Mouse (Mus musculus): ENCODE measurements around the gene Acss2. TPM values are rescaled to one million over a fixed set of nuclear protein-coding genes. Genes with fewer than 3 reads are reported as not detected.
A peak's percentile ranks its signal among the peaks of the same experiment; 100 is the strongest.
"Not testable (repeated sequence)": the region's sequence is repeated elsewhere in the genome, so short reads cannot be mapped to it uniquely, and the experiment has no call there.

The Acss2 gene
- total RNA-seq, 2 experiments from 2014 or later = 48.9 to 56.2 TPM

DNA sequence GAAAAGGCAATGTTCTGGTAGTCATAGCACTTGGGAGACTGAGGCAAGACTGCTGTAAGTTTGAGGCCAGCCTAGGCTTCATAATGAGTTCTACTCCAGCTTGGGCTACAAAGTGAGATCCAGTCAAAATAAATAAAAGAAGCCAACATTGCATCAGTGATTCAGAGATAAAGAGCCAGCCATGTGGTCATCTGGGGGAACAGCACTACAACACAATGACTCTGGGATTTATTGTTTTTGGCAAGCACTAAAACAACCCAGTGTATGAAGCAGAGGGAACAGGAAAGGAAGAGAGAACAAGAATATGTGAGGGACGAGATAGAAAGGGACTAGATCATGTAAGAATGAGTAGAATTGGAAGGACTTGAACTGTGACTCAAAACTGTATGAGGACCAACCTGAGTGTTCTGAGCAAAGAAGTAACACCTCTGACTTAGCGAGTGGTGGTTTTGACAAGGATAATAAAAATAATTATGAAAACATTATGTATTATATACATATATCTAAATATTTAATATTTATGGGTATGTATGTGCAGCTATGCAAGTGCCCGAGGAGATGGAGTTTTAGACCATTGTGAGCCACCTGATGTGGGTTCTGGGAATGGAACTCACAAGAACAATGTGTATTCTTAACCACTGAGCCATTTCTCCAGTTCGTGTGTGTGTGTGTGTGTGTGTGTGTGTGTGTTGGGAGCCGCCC is 20.2 kb downstream of the Acss2 start:
- no peak for DNase-seq (ENCODE audit: low spot score in 2 of 2)

DNA sequence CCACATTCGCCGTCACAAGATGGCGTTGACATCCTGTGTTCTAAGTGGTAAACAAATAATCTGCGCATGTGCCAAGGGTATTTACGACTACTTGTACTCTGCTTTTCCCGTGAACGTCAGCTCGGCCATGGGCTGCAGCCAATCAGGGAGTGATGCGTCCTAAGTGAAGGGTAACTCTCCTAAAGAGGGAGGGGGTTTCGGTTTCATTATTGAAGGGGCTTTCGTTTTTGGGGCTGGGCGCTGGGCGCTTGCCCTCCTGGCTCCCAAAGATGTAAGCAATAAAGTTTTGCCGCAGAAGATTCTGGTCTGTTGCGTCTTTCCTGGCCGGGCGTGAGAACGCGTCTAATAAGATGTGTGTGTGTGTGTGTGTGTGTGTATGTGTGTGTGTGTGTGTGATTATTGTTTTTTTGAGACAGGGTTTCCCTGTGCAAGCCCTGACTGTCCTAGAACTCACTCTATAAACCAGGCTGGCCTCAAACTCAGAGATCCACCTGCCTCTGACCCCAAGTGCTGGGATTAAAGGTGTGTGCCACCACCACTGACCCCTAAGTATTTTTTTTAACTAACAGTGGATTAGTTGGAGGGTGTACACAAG is 20.8 kb downstream of the Acss2 start:
- DNase-seq (ENCODE audit: low spot score in 2 of 2) = not testable (repeated sequence)

DNA sequence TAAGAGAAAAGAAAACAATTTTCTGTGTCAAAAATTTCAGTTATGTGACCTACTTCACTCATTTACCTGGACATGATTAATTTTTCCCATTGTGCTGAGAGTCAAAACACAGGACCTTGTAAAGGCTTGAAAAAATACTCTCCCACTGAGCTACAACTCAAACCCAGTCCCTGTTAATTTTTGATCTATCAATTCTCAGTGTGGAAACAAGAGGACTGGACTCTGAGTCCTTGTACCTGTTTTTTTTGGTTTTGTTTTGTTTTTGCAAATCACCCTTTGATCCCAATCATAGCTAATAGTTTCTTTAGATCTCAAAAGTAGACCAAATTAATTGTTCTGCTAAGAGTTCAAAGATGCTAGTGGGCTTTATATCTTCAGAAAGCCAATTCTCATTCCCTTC is 21.9 kb downstream of the Acss2 start:
- no peak for DNase-seq (ENCODE audit: low spot score in 2 of 2)

DNA sequence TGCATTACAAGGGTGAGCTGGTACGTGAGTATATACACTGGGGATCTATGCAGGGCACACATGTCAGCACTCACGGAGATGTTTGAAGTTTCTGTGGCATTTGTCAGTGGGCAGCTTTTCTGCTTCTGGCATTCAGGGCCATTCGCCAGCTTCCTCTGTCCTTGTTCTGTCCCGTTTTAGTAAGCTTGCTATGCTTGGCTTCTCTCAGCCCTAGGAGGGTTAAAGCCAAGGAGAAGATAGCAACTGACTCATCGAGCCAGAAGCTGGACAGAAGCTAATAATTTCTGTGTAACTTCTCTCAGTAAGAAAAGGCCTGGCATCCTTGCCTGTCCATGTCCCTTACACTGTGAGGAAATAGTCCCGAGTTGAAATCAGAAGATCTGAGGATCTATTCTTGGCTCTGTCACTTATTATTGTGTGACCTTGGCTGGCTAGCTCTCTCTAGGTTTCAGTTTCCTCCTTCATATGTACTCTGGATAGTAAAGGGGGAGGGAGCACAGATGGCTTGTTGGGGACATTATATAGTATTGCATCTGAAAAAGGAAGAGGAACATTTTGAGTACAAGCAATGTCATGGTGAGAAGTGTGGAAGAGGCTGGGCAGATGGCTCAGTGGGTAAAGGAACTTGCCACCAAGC is 23.2 kb downstream of the Acss2 start:
- no peak for DNase-seq (ENCODE audit: low spot score in 2 of 2)

DNA sequence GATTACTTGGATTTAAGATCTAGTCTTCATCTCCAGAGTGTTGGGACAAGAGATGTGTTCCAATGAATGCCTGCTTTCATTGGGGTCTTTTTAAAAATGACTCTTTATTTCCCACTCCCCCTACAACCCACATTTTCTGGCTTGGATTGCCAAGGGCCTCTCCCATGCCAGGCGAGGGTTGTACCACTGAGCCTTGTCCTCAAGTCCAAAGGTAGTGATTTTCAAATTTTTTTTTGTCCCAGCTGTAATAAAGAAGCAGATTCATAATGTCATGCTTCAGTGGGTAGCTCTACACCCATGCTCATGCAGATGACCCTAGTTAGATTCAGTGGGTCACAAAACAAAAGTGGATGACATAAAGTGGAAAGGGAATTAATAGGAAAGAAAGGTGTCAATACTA is 29.2 kb downstream of the Acss2 start:
- no peak for DNase-seq (ENCODE audit: low spot score in 2 of 2)

DNA sequence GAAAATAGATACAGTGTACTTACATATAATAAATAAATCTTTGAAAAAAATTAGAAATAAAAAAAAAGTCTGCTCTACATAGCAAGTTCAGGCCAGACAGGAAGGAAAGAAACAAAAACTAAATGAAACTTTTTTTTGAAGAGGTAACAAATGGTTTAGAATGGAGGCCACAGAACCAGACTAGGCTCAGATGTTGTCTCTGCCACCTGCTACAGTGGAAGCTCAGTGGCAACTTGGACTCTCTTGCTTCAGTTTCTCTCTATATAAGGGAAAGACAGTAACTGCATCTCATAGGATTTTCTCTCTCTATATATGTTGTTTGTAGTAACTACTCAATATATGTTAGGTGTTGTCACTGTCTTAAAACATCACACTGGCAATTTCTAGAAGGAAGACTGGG is 34.6 kb downstream of the Acss2 start:
- no peak for DNase-seq (ENCODE audit: low spot score in 2 of 2)

DNA sequence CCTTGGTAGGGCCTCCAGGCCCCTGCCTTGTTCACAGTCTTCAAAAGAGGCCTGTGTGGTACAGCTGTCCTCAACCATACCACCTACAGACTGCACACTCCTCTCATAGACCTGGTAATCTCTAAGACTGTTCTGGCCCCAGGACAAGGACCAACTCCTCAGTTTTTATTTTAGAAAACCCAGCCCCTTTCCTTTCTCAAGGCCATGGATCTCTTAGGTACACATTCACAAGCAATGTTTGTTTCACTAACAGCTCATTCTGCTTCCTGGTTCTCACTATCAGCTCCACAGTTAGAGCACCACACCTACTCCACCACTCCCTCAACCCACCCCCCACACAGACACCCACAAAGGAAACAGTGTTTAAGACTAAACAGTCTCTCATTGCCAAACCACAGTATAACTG is 35.2 kb downstream of the Acss2 start:
- DNase-seq (ENCODE audit: low spot score in 2 of 2) = no peak

DNA sequence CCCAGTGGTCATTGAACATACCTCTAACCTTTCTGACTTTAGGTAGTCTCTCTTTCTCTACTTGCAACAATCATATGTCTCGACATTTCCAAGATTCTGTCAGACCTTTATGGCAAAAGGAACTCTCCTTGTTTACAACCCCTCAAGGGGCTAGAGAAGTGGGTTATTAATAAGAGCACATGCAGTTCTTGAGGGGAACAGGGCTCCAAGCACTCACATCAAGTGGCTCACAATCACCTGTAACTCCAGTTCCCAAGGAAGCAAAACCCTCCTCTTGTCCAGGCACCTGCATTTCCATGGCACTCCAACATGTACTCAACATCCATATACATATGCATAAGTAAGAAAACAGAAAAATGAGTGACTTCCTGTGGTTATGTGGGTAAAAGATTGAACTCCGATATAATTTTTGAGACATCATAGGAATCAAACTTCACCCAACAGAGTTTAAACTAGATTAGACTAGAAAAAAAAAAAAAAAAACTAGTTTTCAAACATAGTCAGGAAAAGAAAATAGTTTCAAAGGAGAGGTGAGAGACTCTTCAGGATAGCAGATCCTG is 36.8 kb downstream of the Acss2 start:
- DNase-seq (ENCODE audit: low spot score in 2 of 2) = no peak

DNA sequence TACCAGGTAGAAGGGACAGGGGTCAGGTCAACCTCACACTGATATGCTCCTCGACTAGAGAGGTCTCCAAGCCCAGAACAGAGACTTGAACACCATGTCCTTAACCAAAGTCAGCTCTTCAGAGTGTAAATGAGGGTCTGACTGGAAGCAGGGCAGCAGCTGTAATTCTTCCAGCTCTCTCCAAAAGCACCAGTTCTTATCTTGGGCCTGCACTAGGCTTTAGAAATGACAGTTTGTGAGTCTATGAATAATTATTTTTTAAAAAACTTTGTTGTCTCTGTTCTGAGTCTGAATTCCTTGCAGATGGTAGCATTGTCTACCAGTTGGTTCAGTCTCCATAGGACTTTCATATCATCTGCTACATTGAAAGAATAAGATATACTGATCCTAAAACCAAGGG is 44.5 kb downstream of the Acss2 start:
- DNase-seq (ENCODE audit: low spot score in 2 of 2) = no peak

DNA sequence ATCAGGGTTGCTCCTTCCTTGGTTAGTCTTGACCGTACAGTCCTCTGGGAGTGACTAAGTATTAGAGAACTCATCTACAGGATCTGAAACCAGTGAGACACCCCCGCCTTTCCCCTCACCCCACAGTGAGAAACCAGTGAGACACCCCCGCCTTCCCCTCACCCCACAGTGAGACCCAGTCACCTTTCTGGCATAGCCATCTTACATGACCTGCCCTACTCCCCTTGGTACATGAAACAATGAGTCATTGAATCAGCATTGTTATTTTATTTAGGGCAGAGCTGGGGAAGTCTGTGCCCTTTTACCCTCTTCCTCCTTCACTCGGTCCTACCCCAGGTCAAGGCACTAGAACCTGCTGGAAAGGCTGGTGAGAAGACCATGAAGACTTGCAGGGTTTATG is 45.2 kb downstream of the Acss2 start:
- DNase-seq (ENCODE audit: low spot score in 2 of 2) = no peak

DNA sequence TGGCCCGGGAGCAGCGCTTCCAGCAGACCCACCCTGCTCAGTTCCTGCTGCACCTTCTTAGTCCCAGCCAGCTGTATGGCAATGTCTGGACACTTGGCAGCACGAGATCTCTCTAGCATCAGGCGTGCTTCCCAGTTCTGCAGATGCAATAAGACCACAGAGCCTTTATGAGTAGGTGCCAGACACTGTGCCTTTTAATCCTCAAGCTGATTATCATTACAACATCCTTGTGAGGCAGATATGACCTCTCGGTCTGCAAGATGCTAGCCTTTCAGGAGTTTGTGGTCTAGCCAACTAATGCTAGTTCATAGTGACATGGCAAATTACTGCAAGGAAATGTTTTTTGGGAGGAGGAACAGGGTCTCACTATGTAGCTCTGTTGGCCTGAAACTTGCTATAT is 50.0 kb downstream of the Acss2 start:
- DNase-seq (ENCODE audit: low spot score in 2 of 2) = no peak

DNA sequence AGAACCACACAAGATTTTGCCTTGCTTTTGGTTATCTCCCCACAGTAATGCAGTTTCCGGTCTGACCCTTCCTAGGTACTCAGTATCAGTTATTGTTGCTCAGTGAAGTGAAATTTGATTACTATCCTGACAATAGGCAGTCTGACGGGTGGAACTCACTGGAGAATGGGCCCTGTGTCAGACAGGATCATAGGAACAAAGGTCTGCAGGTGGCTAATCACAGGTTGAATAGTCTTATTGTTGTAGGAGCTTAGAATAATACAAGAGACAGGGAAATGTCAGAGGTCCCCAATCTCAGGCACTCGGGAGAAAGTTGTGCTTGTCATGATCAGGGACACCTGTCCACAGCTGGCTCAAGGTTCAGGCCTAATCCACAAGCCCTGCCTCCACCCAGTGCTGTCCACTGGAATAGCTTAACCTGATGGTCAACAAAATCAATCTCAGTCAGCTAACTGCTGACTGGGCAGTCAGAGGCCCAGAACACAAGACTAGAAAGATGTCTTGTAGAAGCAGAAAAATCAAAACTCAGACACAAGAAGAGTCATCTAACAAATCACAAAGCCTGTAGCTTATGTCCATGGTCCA is 51.6 kb downstream of the Acss2 start:
- DNase-seq (ENCODE audit: low spot score in 2 of 2) = no peak

DNA sequence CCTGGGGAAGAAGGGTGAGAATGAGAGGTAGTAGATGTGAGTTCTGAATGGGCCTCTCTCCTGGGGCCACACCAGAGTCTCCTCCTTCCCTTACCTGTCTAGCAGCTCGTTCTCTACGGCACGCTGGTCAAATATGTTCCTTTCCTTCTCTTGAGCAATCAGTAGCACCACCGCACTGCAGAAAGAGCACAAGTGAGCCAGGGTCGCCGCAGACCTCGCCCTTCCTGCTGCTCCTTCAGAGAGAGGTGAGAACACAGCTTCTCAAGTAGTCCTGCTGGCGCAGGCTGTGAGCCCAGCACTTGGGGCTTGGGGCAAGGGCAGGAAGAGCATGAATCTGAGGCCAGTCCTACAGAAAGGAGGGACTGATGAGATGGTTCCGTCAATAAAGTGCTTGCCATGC is 55.3 kb downstream of the Acss2 start:
- no peak for DNase-seq (ENCODE audit: low spot score in 2 of 2)

DNA sequence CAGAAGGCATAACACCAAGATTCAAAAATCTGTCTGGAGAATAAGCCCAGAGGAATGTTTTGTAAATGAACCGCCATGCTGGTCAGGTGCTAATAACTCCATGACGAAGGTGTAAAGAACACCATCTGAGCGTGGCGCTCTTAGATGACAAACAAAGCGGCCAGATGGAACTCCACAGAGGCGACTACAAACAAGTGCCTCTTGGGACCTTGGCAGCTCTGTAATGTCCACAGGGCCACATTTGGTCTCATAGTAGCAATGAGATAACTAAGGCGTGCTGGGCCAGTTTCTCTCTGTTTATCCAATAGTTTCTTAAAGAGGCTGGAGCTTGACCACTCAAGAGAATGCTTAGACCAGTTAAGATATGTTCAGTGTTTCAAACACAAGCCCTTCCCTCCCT is 56.2 kb downstream of the Acss2 start:
- DNase-seq (ENCODE audit: low spot score in 2 of 2) = no peak

DNA sequence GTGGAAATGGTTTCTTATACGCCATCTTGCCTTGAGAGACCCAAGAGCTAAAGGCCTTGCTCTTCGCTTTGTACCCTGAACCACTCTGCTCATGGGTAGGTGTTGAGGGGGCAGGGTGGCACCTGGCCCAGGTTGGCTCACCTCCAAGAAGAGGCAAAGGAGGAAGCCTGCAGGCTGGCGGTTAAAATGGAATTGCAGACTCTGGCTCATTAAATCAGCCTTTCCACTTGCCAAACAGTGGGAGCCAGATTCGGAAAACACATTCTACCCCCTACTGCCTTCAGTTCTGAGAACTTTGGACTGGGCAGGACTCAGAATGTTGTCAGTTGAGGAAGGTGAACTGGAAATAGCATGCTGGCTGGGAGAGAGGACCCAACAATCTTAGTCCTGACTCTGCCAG is 57.0 kb downstream of the Acss2 start:
- DNase-seq (ENCODE audit: low spot score in 2 of 2) = peak; percentile 49 to 65

DNA sequence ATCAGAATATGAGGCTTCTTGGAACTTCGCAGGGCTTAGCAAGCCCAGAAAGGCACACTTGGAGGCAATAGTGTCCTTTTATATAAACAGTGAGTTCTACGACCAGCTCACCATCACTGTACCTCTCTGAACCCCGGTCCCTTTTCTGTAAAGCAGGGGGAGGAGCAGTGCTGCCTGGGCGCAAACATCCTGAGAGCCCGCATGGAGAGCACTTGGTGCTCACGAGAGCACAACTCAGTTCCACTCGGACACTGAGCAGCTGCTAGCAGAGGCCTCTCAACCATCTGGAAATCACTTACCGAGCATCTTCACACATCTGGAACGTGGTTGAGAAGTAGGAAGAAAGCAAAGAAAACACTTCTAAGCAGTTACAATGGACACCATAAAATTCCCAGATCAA is 58.9 kb downstream of the Acss2 start:
- no peak for DNase-seq (ENCODE audit: low spot score in 2 of 2)

DNA sequence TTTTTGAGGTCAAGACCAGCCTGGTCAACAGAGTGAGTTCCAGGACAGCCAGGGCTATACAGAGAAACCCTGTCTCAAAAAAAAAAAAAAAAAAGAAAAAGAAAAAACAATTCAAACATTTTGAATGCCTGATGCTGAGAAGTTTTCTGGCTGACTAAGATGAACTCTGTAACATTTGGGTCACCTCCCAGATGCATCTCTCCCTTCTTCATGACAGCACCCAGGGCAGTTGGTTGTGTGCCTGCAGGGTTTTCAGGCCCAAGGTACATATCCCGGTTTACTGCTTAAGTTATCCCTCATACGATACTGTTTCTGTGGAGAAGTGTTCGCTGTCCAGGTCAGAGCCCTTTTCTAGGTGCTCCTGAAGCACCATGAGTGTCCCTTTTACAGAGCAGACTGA is 62.6 kb downstream of the Acss2 start:
- no peak for DNase-seq (ENCODE audit: low spot score in 2 of 2)

DNA sequence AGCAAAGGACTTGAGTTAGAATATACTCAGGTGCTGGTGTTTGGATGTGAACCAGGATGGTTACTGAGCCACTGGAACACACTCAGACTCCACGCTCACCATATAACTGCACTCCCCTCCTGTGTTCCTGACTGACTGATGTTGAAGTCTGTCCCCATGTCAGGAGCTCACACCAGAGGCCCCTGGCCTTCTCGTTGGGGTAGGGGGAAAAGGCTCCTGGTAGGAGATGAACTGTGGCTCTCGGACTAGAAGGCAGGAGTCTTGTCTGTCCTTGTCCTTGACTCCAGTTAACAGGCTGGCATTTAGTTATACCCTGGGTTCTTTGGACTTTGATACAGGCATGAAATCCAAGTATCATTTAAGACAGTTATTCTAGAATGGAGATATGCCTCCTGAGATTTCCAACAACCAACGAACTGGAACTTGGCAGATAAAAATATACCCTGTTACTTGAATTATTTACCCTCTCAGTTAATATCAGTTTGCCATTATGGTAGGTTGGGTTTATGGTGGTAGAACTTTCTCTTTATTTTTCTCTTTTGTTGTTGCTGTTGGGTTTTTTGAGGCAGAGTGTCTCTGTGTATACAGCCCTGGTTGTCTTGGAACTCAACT is 64.7 kb downstream of the Acss2 start:
- no peak for DNase-seq (ENCODE audit: low spot score in 2 of 2)

DNA sequence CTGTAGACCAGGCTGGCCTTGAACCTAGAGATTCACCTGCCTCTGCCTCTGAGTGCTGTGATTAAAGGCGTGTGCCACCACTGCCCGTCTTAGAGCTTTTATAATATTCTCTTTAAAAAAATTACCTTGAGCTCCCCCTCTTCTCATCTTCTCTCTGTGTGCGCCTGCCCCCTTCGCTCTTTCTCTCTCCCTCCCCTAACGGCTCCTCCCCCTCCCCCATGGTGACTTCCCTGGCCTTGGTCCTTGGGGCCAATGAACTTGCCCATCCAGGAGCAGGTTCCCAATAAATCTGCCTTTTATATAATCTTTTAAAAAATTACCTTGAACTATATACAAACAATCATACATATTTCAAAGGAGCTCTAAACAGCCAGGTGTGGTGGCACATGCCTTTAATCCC is 65.2 kb downstream of the Acss2 start:
- no peak for DNase-seq (ENCODE audit: low spot score in 2 of 2)

DNA sequence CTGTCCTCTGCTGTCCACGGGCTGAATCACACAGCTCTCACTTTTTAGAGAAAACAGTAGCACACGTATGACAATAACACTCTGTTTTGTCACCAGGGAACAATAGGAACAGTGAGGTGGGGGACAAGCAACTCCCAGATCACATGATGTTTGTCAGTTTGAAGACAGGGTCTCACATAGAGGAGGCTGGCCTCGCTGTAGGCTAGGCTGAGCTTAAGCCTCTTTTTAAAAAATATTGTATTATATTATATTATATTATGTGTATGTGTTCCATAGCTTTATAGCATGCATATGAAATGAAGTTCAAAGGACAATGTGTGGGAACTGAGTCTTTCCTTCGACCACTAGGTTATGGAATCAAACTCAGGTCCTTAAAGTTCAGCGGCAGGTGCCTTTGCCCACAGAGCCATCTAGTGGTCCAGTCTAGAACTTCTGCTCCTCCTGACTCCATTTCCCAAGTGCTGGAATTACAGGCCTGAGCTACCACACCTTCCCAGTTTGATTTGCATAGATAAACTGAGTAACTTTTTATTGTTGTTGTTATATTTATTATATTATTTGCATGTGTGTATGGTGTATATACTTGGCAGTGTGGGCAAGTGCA is 66.3 kb downstream of the Acss2 start:
- peak; percentile 52 to 68 for DNase-seq (ENCODE audit: low spot score in 2 of 2)

DNA sequence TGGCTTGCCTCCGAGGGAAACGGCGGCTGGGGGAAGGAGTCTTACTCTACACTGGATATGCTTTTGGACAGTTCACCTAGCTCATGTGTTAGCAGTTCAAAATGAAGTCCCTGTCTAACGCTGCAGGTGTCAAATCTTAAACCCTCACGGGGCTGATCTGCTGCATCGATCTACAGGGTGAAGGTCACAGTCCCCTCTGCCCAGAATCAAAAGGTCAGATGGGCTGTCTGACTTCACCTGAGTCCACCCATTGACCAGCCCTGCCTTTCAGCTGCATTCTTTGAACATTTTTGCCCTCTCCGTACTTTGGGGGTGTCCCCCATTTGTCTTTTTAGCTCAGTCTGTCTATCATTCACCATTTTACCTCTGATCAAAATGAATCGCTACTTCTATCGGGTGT is 67.3 kb downstream of the Acss2 start:
- no peak for DNase-seq (ENCODE audit: low spot score in 2 of 2)

Measured in layer of hippocampus, postnatal 10 days (tissue).